Mouse (Mus musculus) ovary, postnatal 14 days (tissue): ENCODE data around the gene Wipf1.

Experiments used
- DNase-seq: peaks from one replicate; pipeline ENCODE4 v3.0.0; 2022; ENCODE audit warnings: low spot score

Gene Wipf1

GRCm38 (mm10) chr2:73540450-73541162 is 11.1 kb upstream of the Wipf1 start:
- DNase-seq, result no peak

GRCm38 (mm10) chr2:73539697-73540096 is 10.2 kb upstream of the Wipf1 start:
- no peak for DNase-seq

GRCm38 (mm10) chr2:73539141-73539540 is 9.6 kb upstream of the Wipf1 start:
- no peak for DNase-seq

DNA sequence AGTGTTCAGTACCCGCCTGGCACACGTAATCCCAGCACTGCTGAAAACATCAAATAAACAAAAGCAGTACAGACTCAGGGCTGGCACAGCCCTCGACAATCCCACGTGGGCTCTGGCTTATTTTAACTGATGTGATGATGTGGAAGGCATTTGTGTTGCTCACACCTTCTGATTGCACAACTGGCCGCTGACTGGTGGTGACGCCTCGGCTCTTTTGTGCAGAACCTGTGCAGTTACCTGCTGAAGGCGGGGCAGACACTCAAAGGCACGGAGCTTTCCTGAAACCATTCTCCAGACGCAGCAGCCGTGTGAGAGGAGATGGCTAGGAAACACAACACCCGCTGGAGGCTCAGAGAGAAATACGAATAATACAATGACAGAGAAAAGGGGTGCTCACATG is 9.1 kb upstream of the Wipf1 start:
- DNase-seq, result no peak

DNA sequence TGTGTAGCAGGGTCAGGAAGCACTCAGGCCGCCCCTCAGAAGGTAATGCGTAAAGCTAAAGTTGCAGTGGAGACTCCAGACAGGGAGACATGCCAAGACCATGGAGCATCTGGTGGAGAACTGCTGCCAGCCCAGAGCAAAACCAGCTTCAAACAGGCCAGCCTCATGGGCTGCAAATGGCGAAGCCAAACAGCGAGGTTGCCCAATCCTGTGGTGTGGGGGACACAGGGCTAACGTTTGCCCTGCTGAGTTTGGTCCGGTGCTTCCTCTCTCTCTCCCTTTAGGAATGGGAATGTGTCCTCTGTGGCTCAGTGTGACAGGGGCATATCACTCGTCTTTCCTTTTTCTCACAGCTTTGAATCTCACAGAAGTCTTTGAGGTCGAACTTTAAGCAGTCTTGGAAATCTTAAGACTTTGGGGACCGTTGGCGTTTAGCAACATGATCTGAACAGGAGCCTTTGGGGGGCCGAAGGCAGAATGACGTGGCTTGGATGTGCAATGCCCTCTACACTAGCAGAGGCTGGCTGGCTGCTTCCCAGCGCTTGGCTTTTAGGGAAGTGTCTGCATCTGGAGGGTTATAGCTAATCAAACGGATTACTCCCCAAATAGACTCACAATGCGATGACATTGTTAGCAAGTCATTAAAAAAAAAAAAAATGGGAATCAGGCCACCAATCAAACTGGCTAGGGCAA is 6.7 kb upstream of the Wipf1 start:
- no peak for DNase-seq

DNA sequence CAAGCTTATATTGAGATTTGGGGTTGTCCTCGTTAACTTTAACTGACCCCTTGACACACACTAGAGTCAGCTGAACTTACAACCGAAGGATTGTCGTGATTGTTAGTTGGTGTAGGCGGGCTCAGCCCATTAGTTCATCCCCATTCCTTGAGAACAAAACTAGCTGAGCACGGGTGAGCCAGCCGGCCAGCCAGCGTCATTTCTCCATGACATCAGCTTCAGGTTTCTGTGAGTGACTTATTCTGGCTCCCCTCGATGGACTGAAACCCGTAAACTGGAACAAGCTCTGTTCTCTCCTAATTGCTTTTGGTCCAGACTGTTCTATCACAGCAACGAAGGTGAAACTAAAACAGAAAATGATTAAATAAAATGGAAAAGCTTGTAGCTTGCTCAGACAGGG is 5.2 kb upstream of the Wipf1 start:
- no peak for DNase-seq

DNA sequence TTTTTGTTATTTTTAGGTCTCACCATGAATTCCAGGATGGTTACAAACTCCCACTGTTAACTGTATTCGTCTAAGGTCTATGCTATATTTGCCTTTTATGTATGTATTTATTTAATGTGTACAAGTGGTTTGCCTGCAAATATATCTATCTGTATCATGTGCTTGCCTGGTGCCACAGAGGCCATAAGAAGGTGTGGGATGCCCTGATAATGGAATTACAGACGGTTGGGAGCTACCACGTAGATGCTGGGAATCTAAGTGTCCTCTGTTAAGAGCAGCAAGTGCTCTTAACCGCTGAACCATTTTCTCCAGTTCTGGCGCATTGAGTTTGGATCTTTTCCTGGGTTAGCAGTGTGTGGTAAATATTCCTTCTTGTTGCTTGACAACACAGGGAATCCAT is 953 bp upstream of the Wipf1 start:
- no peak for DNase-seq

DNA sequence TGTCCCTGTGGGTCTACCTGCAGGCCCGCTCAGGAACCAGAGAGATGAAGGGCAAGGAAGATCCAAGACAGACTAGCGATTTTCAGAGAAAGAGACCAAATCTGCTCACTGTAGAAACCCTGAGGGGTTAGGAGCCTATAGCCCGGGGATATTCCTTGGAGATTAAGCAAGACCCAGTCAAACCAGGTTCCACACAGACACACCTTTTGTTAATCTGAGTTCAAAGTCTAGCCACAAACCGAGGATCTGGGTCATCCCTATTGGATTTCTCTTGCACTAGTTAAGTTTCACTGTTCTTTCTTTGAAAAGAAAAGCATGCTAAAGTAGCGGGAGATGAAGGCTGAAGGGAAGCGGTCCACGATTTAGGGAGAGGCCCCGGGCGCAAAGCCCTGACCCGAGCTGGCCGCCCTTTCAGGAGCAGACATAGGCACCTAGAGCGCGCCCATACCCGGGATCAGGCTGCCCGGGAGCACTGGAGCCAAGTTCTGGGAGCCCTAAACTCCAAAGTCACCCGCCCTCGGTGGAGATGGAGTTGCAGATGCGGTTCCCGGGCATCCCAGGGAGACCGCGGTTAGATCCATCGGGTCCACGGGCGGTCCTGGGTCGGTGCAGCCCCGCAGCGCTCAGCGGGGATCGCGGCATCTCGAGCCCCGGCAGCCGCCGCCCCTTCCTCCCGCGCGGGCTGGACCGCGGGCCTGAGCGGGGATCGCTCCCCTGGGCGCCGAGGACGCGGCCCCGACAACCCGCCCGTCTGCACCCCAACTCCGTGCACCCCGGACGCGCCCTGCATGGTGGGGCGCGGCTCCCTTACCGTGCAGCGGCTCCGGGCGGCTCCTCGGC is 798 bp downstream of the Wipf1 start:
- DNase-seq, result no peak

DNA sequence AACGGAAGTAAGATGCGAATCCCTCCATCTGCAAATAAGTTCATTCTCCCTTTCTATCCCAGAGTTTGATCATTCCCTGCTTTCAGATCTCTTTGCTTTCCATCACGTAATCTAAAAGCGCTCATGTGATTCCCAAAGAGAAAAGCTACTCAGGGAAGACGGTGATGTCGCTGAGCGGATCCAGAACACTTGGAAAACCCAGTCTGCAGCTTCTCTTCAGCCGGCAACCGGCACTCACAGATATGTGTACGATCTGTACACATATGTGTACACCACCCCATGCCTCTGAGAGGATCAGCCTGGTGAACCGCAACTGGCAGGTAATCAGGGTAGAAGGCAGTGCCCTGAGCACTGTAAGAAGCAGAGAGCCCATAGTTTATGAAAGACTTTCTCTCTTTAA is 1.6 kb downstream of the Wipf1 start:
- no peak for DNase-seq

- no peak for DNase-seq
Measured at GRCm38 (mm10) chr2:73526691-73527090, 2.8 kb downstream of the Wipf1 start.

GRCm38 (mm10) chr2:73522891-73523290 is 6.6 kb downstream of the Wipf1 start:
- no peak for DNase-seq

- DNase-seq, result no peak
Measured at GRCm38 (mm10) chr2:73522336-73522735, 7.2 kb downstream of the Wipf1 start.

GRCm38 (mm10) chr2:73521737-73522136 is 7.8 kb downstream of the Wipf1 start:
- no peak for DNase-seq

DNA sequence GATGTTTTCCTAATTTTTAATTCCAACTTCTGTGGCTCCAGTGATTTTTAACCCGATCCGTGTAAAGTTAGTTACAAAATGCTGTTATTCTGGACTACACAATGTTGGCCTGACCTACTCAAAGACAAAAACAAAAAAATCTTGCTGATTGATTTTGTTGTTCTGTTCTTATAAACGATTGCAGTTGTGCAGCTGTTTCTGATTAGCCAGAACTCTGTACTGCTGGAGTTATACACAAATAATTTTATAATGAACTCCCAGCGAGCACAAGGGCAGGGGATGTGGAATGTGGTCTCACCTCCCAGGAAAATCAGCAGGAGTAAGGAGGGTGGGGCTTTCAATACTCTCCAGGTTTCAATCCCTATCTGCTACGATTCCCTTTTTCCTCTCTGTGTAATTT is 10.6 kb downstream of the Wipf1 start:
- no peak for DNase-seq

DNA sequence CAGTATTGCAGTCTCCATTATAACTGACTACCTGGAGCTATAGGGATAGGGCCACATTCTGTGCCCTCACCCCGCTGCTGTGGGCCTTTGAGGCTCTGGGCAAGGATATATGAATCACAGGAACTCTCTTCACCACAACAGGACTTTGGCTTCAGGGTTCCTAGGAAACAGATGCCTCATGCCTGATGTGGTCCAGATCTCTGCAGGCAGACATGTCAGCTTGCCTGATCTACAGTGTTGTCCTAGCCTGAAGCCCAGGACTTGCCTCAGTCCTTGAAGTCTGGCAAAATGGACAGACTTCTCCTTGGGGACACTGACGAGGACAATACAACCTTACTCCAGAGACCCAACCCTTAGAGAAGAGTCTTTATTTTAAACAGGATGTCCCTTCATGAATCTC is 11.2 kb downstream of the Wipf1 start:
- no peak for DNase-seq

- DNase-seq, result no peak
Measured at GRCm38 (mm10) chr2:73514178-73514577, 15.4 kb downstream of the Wipf1 start.

- DNase-seq, result no peak
Measured at GRCm38 (mm10) chr2:73513204-73513749, 16.3 kb downstream of the Wipf1 start.

DNA sequence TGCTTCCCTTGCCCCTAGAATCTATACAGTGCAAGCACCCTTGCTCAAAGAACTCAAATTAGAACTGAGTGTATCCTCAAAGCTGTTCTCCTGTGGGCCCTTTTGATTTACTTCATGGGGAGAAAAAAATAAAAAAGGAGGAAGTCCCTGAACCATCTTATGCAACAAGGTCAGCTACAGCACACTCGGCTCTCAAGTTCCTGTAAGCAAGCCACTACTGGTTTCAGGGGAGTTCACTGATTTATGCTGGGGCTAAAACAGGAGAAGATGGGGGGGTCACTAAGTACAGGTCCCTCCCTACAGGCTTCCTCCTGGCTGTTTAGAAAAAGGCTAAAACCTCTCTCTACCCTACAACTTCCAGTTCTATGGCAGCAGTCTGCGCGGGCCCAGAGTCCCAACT is 17.5 kb downstream of the Wipf1 start:
- DNase-seq, result no peak

DNA sequence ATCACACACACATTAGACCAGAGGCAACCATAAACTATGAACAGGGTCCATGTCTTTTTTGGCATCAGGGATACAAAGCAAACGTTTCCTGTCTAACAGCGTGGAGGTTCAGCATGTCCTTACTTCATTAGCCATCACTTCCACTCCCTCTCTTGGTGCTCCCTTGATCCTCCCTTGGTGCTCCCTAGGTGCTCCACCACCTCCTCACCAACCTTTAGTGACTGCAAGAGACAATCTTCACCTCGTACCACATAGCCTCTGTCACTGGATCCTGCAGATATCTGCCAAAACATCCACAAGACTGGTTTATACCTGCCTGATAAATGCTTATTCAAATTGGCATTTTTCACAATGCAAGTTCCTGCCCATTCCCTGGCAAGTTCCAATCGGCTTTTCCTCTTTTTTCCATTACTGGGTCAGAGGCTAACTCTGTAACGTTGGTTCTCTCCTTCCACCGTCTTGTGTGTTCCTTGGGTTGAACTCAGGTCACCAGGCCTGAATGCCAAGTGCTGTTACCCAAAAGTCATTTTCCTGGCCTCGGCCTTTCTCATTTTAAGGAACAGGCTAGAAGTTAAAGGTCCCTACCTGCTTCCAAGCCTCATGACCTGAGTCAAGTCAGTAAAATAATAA is 18.7 kb downstream of the Wipf1 start:
- no peak for DNase-seq

DNA sequence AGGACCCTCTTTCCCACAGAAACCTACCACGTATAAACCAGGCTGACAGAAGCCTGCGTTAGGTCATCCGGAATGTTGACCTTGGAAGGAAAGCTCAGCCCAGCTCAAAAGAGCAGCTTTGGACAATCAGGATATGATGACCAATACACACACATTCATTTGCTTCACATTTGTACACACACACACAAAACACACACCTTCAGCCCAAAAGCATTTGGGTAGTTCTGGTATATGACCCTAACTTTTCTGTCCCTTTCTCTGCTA is 19.6 kb downstream of the Wipf1 start:
- DNase-seq, result no peak

- DNase-seq, result no peak
Measured at GRCm38 (mm10) chr2:73509248-73510024, 20.1 kb downstream of the Wipf1 start.

- DNase-seq, result no peak
Measured at GRCm38 (mm10) chr2:73507886-73508285, 21.6 kb downstream of the Wipf1 start.
